Mouse (Mus musculus): ENCODE measurements at regions not wholly inside any gene's neighbourhood (a gene's known extent, or its start where the extent isn't known, plus 50 kb on each side); places are given as distances from the start of the nearest gene placed in this dataset.

DNA sequence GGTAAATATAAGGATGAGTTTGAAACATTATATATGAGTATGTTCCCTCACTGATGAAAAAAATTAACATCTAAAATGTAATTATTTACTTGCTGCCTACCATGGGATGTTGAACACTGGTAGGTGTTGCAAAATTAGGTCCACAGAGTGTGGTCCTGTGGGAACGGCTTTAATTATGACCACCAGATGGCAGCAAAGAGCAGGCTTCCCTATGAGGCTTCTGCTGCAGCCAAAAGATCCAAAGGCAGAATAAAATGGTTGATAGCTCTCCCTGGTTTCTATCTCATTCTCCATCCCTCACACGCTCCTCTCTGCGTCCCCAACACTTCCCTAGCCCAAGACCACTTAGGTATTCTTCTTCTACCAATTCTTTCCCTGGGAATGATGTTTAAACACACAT lies 54.6 kb upstream of the Cit start:
- peak; percentile 71 to 77 for DNase-seq

Measured in kidney, postnatal 4 days (tissue).